Mouse (Mus musculus): ENCODE data around the gene A3galt2.

A3galt2 gene

DNA sequence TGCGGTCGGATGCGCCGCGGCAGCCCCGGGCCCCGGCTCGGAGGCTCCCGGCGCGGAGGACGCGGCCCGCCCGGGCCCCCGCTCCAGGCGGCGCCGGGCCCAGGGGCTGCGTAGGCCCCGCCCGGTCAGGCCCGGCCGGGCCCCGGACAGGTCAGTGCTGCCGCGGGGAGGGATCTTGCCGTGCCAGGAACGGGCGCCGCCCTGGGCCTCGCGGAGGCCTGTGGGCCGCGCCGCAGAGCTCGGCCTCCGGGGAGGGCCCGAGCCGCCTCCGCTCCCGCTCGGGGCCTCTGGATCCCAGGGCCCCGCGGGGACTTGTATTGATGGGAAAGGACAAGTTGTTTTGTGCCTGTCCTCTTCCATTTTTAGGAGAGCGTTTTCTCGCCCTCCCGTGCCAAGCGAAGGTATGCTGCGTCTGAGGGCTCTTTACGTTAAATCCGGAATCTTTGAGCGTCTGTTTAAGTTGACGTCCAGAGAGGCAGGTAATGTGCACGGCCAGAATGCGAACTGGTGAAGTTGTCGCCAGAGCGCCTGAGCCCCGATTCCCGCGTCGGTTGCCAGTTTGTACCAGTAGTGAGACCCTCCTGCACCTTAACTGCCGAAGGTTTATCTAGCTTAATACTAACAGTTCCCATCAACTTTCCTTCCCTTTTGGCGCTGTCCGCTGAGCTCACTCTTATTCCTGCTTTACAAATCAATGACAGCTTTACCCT is 27.3 kb upstream of the A3galt2 start:
- no peak for DNase-seq (ENCODE audit: low read depth in 1 of 2, low spot score in 2 of 2)

DNA sequence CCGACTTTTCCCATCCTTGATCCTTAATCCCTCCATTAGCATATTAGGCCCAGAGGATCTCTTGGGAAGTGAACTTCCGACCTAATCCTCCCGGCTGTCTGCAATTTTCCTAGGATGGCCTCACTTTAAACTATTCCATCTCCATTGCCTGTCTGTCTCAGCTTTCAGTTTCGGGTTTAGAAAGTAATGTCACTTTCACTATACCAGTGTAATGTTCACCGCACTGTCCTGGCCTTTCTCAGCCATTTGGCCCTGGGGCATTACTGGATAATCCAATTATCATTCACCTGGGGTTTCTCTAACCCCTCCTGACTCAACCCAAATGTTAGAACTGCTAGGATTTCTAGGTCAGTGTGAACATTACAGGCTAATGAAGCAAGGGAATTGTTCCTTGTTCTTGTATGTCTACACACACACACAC is 26.7 kb upstream of the A3galt2 start:
- DNase-seq (ENCODE audit: low read depth in 1 of 2, low spot score in 2 of 2) = no peak

DNA sequence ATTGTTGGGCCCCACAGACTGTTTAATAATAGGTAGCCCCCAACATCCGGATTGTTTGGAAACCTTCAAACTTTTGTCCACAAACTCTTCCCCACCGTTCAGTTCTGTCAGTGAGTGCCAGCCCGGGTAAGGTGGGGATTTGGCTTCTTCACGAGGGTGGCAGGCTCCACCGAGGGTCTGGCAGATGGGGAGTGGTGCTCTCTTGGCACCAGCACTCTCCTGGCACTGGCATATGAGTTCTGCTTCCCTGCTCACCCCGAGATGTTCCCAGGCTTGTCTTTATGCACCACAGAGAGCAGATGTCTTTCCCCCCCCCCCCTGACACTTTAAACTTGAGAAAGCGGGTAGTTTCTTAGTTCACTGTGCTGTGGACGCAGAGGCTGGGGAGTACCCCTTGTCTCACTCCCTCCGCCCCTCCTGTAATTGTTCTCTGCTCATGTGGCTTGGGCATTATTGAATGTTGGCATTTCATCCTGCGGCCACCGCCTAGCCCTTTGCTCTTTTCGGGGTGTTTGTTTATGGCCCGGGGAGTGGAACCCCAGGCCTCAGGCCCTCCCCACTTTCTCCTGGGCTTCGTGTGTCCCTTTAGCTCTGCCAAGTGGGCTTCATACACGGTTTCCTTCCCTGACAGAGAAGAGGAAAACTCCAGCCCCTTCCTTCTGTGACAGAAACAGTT is 26.0 kb upstream of the A3galt2 start:
- DNase-seq (ENCODE audit: low read depth in 1 of 2, low spot score in 2 of 2) = no peak

DNA sequence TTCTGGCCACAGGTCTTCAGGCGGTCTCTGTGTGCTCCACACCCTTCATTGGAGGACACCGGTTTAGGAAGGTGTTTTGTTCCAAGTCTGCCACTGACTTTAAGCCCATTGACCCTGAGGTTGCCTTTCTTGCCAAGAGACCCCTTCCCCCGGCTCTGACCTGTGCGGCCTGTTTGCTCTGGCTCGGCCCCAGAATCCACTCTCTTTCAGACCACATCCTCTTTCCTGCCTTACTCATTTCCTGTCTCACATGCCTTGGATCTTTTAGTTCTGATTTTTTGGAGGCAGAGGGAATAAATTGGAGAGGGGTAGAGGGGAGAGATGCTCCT is 25.5 kb upstream of the A3galt2 start:
- DNase-seq (ENCODE audit: low read depth in 1 of 2, low spot score in 2 of 2) = no peak

DNA sequence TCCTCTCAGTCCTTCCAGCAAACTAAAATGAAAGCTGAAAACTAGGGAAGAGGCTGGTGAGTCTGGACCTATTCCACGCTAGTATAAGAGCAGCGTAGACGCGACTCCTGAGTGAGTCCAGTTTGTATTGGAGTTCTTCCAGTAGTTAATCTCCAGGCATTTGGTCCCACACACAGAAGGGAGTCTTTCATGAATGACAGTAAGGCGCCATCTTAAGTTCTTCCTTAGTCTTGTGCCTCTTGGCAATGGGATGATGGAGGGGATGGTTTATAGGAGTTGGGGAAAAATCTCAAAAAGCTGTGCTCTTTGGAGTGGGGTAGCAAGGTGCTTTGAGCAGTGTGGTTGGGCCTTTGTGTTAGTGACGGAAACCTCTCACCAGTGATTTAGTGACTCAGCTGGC is 24.9 kb upstream of the A3galt2 start:
- DNase-seq (ENCODE audit: low read depth in 1 of 2, low spot score in 2 of 2) = no peak

DNA sequence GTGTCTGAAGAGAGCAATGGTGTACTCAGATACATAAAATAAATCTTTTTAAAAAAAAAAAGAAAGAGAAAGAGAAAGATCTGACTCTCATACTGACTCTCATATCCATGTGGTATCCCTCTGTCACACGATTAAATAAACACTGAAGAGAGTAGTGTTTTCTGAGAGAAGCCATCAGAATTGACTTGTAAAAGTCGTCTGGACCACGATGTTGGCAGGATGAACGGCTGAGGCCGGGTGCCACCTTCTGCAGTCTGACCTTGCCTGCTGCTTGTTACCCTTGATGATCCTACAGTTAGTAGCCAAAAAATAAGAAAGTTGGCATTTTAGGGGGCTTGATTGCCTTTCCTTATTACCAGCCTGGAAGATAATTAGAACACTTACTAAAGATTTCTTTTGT is 22.4 kb upstream of the A3galt2 start:
- no peak for DNase-seq (ENCODE audit: low read depth in 1 of 2, low spot score in 2 of 2)

DNA sequence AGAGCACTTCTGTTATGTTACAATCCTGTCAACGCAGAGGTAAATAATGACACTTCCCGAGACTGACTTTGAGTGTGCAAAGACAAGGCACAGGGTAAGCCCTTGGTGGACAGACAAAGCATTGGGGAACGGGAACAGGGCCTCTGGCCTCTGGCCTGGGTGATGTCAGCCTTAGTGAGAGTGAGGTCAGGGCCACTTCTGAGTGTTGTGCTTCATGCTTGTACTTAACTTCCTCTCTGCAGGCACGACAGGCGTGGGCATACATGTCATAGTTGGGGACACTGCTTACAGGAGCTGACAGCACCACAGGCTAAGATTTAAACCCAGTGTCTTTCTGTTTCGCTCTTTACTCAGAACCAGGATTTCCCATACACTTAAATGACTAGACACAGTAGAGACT is 21.7 kb upstream of the A3galt2 start:
- peak in 1 of 2 experiments; percentile 60 for DNase-seq (ENCODE audit: low read depth in 1 of 2, low spot score in 2 of 2)

DNA sequence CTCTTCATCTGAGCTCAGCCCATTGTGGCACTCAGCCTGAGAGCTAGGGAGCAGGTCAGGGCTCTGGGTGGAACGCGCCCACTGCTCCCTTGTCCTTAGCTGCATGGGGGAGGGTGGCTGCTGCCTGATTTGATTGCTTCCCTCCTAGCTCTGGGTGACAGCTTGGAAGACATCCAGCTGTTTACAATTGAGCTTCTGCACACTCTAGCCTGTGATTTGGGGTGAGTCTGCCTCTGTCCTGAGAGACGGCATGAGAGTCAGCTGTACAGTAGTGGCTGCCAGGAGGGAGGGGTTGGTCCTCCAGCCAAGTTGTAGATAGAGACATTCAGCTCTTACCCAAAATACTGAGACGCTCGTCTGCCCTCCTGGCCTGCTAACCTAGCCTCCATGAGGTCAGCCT is 20.9 kb upstream of the A3galt2 start:
- no peak for DNase-seq (ENCODE audit: low read depth in 1 of 2, low spot score in 2 of 2)

DNA sequence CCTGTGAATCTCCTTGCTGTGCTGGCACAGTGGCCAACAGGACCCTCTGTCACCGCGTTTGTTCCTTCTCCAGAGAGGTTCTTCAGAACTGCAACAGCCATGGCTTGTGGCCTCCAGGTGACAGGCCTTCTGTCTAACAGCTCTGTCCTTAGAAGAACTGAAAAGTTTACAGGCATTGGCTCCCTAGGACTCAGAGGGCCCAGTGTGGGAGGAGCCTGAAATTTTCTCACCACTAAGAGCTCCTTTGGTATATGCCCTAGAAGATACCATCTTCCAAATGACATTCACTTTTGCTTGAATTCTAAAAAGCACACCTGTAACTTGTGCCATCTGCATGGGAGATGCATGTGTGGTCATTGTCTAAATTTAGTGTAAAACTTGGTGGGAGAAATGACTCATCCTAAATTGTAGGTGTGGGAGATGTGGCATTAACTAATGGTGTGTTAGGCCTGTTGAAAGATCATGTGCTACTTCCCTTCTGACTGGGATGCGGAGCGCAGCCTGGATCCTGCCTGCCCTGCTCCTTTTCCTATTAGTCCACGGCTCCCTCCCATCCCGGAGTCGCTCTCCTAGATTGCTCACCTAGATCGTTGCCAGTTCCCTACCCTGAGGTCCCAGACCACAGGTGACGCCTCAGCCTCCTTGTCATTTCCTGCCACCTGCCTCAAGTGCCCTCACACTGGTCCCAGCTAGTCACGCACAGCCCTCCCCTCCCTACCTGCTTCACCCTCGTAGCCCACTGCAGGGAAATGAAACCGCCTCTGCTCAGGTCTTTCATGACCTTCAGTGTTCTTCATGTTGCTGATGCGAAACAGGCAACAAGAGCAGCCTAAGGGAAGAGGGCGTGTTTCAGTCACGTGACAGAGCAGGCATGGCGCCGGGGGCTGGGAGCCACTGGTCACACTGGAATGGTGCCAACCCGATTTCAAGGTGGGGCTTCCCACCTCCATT is 20.2 kb upstream of the A3galt2 start:
- peak in 1 of 2 experiments; percentile 15 for DNase-seq (ENCODE audit: low read depth in 1 of 2, low spot score in 2 of 2)

DNA sequence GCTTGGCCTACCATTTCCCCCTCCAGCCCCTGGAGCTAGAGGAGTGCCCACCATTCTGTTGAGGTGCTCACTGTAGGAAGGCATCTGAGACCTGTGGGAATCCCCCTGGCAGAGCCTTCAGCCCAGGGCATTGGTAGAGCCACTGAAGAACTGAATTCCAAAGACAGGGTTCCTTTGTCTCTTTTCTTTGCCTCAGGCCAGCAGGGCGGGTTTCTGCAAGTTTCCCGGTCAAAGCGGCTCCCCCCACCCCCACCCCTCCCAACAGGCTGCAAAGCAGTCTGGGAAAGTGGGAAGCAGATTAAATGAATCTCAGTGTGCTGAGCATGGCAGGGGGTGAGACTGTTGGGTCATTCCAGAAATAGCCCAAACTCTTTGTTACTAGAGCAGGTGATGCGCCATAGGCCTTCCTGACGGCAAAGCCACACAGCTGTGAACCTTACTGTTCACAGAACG is 18.0 kb upstream of the A3galt2 start:
- DNase-seq (ENCODE audit: low read depth in 1 of 2, low spot score in 2 of 2) = no peak

DNA sequence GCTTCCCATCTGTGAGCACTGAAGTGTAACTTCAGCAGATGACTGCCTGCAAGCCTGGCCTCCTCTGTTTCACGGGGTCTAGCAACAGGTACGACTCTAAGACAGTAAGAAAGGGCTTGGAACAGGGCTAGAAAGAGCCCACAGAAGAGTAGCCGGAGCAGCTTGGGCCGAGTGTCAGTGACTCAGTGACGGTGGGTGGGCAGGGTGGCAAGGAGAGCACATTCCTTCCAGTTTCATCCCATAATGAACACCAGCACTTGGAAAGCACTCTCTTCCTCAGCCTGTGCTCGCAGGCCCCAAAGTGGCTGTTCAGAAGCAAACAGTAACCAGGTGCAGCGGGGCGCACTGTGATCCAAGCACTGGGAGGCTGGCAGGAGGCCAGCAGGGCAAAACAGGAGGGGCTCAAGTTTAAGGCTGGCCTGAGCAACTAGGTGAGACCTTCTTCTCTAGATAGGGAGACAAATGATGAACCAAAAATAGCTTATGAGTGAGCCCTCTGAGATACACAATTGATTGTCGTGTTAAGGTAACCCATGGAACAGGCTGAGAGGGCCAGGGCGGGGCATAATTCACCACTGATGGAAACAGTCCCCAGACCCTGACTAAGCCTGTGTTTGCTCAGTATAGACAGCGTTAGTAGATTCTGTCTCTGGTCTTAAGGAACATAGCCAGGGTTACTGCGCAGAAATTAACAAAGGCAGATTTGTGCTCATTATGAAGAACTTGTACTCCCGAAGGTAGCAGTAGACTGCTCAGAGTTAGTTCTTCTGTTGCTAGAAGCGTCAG is 17.1 kb upstream of the A3galt2 start:
- DNase-seq (ENCODE audit: low read depth in 1 of 2, low spot score in 2 of 2) = no peak

DNA sequence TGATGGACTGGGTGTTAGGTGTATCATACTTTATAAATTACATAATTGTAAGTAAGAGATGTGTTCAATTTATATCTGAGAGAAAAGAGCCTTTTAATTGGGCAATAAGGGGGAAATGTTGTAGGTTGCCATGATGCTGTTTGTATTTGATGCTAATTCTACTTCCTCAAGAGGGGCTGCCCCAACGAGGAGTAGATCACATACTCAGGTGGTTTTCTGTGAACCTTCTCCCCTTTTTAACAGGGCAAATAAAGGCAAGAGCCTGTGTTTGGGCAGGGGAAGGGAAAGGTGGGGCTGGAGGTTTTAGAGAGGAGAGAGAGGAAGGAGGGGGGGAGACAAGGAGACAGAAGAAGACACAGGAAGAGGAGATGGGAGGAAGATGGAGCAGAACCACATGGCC is 14.3 kb upstream of the A3galt2 start:
- DNase-seq (ENCODE audit: low read depth in 1 of 2, low spot score in 2 of 2) = no peak

DNA sequence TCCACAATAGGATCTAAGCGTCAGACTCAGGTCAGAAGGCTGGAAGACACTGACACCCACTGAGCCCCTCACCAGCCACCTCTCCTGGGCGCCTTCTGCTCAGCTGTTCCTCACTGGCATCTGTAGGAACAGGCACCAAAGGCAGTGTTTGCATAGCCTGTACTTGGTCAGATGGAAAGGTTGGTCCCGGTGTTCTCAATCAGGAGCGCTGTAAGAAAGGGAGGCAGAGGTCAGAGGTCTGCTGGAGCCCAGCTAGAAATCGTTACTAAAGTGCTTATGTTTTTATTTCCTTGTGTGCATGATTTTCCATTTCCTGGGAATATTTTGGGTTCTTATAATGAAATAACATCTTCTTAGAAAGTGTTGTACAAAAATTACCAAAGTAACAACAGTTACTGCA is 13.3 kb upstream of the A3galt2 start:
- DNase-seq (ENCODE audit: low read depth in 1 of 2, low spot score in 2 of 2) = no peak

DNA sequence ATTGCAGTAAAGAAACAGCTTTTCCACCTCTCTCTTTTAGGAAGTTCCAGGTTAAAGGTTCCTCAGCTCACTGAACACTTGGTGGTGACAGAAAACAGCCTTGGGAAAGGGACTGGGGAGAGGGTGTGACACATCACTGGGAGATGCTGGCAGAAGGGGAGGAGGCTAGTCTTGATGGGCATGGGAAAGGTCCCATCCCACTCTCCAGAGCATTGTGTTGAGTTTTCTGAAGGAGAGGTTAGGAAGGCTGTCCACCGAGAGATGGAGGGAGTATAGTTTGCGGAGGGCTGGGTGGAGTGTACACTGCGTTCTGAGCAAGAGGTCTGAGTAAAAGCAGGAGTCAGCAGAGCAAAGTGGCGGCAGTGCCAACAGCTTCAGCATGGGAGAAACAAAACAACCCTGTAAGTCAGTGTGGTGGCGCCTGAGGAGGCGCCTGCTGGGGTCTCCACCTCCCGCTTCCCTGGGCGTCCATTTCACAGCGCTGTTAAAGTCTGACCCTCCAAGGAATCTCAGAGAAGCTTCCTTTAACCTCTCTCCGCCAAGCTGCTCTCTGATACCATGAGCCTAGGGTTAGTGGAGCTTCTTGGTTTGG is 12.7 kb upstream of the A3galt2 start:
- no peak for DNase-seq (ENCODE audit: low read depth in 1 of 2, low spot score in 2 of 2)

DNA sequence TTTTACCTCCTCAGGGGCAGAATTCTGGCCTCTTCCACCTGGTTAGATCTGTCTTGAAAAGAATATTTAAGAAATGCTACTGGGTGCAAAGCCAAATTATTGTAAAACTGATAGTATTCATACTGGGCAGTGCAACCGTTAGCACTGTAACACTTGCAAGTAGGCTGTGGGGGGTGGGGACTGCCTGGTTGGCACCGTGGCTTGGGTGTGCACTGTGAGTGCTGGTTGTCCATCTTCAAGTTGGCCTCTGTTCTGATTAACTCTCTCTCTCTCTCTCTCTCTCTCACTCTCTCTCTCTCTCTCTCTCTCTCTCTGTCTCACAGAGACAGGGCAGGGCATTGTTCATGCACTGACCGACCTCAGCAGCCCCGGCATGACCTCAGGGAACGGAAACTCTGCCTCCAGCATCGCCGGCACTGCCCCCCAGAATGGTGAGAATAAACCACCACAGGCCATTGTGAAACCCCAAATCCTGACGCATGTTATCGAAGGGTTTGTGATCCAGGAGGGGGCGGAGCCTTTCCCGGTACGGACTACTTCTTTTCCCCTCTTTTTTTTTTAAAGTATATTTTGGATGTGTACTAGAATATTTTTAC is 12.0 kb upstream of the A3galt2 start:
- DNase-seq (ENCODE audit: low read depth in 1 of 2, low spot score in 2 of 2) = no peak

DNA sequence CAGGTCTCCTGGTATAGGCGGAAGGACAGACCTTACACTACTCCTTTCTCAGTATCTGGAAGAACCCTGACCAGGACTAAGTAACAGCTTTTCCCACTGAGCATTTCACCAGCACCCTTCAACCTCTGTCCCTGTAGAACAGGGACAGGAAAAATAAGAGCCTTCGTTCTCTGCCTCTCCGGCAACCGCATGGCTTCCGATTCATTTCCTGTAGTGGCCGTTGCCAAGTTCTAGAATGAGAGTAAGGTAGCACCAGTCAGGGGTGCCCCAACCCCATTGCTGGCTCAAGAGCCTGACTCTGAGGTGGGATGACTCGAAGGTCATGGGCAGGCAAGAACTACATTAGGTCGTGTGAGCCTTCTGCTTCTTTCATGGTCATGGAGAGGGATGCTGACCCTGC is 10.0 kb upstream of the A3galt2 start:
- no peak for DNase-seq (ENCODE audit: low read depth in 1 of 2, low spot score in 2 of 2)

DNA sequence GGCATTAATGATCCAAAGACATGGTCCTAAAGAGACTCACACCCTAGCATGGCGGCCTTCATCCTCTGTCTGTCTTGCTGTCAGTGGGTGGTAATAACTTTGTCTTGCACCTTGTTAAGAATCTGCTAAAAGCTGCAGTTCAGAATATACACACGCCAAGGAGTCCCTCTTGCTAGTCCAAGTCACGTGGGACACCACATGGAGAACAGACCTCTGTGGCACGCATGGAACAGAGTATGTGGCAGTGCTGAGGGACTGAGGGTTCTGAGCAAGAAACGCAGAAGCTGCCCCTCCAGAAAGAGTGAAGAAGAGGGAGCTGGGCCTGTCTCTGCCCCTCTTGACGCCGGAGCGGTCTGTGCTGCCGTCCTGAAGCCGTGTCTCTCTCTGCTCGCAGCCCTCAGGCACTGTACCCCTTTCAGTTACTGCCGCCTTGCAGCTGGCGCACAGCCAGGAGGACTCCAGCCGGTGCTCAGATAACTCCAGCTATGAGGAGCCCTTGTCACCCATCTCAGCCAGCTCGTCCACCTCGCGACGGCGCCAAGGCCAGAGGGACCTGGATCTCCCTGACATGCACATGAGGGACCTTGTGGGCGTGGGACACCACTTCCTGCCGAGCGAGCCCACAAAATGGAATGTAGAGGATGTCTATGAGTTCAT is 7.4 kb upstream of the A3galt2 start:
- DNase-seq (ENCODE audit: low read depth in 1 of 2, low spot score in 2 of 2) = no peak

DNA sequence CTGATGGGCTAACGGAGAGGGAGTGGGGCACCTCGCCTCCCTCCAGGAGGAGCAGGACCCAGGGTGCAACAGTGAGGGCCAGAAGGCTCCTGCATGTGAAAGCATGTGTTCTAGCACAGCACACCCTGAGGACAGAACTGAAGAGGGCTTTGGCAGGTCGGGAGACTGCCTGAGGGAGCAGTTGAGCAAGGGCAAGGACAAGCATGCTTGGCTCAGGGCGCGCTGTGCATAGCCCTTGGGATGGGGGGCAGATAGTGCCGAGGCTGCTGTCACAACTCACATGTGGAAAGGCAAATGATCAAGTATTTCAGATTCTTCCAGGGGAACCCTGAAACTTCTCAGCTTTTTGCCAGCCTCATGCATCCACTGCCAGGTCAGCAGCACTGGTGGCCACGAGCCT is 6.9 kb upstream of the A3galt2 start:
- no peak for DNase-seq (ENCODE audit: low read depth in 1 of 2, low spot score in 2 of 2)

DNA sequence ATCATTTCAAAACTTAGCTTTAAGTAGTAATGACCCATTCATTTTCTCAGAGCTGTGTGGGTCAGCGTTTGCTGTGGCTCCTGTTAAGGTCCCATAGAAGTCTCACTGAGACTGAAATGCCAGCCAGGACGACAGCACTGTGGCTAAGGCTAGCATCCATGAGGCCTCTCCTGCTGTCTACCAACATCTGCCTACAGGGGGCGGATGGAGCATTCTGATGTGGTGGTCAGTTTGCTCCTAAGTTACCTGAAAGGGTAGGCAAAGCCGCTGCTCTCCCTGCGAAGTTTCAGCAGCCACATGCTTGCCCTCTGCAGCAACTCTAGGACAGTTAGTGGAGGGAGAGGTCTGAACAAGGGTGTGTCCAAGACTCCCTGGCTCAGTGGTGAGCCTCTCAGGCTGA is 4.2 kb upstream of the A3galt2 start:
- DNase-seq (ENCODE audit: low read depth in 1 of 2, low spot score in 2 of 2) = no peak
